Mouse (Mus musculus) bone marrow macrophage, adult 2 months (primary cell): ENCODE results near the gene Trp53i11.

Experiments used
- CTCF ChIP-seq: IDR thresholded peaks from 2 replicates; pipeline ENCODE4 v1.5.1; 2012; ENCODE audit warnings: low read depth, mild to moderate bottlenecking, low read length, moderate library complexity
- POLR2A ChIP-seq: IDR thresholded peaks from 2 replicates; pipeline ENCODE4 v1.6.1; 2012; ENCODE audit warnings: mild to moderate bottlenecking, low read depth, low read length, borderline replicate concordance

DNA sequence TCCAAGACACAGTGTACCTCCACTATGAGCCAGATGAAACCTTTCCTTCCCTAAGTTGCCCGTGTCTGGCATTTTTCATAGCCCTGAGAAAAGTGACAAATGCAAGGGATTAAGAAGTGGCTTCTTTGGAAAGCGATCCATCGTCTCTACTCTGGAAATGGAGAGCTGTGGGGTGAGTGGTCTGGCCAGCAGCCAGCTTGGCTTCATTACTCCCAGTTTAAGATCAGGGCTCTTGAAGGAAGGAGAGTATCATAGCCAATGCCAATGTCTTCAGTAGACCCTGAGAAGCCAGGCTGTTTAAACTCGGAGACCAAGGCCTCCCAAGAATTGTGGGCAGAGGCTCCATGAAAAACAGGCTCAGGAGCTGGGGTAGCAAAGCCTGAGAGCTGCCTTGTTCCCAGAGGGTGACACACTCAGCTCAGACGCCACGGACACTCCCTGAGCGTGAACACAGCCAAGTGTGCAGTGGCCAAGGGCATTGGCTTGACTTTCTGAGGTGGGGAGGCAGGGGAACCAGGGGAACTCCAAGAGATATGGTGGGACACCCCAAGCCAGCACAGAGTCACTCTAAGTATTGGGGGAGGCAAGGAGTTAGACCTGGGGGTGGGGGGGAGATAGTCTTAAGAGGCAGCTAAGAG is 31.1 kb downstream of the Trp53i11 start:
- TF ChIP-seq CTCF (no peak), POLR2A (no peak)
